Mouse (Mus musculus) embryonic facial prominence, embryonic 10.5 days (tissue): ENCODE data around the gene Tuba4a. TPM values are rescaled to one million over a fixed set of nuclear protein-coding genes. Genes with fewer than 3 reads are reported as not detected.

Source experiments
- DNase-seq: peaks from one replicate; pipeline ENCODE4 v3.0.0-alpha.2; 2017; ENCODE audit warnings: low spot score
- H3K27ac ChIP-seq: fragments of 300-500 bp; sonication (generic); replicated peaks from 2 replicates; pipeline ENCODE4 v1.5.1; 2016; ENCODE audit warnings: mild to moderate bottlenecking
- H3K27me3 ChIP-seq: fragments of 300-500 bp; sonication (generic); replicated peaks from 2 replicates; pipeline ENCODE4 v1.6.1; 2016; ENCODE audit warnings: low read depth, mild to moderate bottlenecking; ENCODE audit not compliant: poor library complexity, severe bottlenecking
- H3K36me3 ChIP-seq: fragments of 300-500 bp; sonication (generic); replicated peaks from 2 replicates; pipeline ENCODE4 v1.6.1; 2016; ENCODE audit warnings: mild to moderate bottlenecking, moderate library complexity
- H3K4me1 ChIP-seq: fragments of 300-500 bp; sonication (generic); 2 replicates; pipeline ENCODE4 v1.6.1; 2016
- H3K4me3 ChIP-seq: fragments of 300-500 bp; sonication (generic); 2 replicates; pipeline ENCODE4 v1.5.1; 2016; ENCODE audit warnings: mild to moderate bottlenecking, moderate library complexity
- H3K9me3 ChIP-seq: fragments of 300-500 bp; sonication (generic); 2 replicates; pipeline ENCODE4 v1.6.1; 2016; ENCODE audit warnings: mild to moderate bottlenecking
- WGBS: fragments of 180-500 bp; shearing (Covaris S2); methylation state at CpG from one replicate; pipeline ENCODE4 v1.1.7; 2016; 5-methylcytosine and 5-hydroxymethylcytosine counted together
- polyA plus RNA-seq: library from polyadenylated mRNA; unstranded; fragments of >200 nt; fragmentation: Nextera tagmentation; extraction: Ambion mirVana; gene quantifications from 2 replicates; pipeline ENCODE4 v1.2.1, GENCODE M21; 2016

Tuba4a gene
- polyA plus RNA-seq, 1 experiment from 2014 or later: 16.3 TPM

- peaks cover 38% of the 10 kb centered on the region for H3K36me3 ChIP-seq
- WGBS: 43% methylated on average over 5 of the region's 5 CpGs
These were observed 28.4 kb downstream of the Tuba4a start for GRCm38 (mm10) chr1:75191258-75191621.

GRCm38 (mm10) chr1:75190577-75190976 is 29.1 kb downstream of the Tuba4a start:
- H3K4me1 ChIP-seq: peaks cover 31% of the 10 kb centered on the region
- DNase-seq: no peak
- H3K27ac ChIP-seq: no peak overlapping the region
- no peaks in the 10 kb centered on the region for H3K27me3 ChIP-seq
- H3K9me3 ChIP-seq: no peaks in the 10 kb centered on the region
- WGBS: 72% methylated on average over 2 of the region's 2 CpGs
- H3K36me3 ChIP-seq: peaks cover 38% of the 10 kb centered on the region
- H3K4me3 ChIP-seq: peak overlapping the region; percentile 87; the same call in 1 of the 2 replicates

More at GRCm38 (mm10) chr1:75191258-75191621, 28.4 kb downstream of the Tuba4a start:
- Histone ChIP-seq H3K27me3 (no peaks in the 10 kb centered on the region), H3K4me3 (peak overlapping the region; percentile 87), H3K9me3 (no peaks in the 10 kb centered on the region), H3K27ac (peak overlapping the region; percentile 89), H3K4me1 (peaks cover 31% of the 10 kb centered on the region)
- no peak for DNase-seq

GRCm38 (mm10) chr1:75187914-75188483 is 31.7 kb downstream of the Tuba4a start:
- 85% methylated on average over 2 of the region's 2 CpGs for WGBS
- Histone ChIP-seq H3K27ac (no peak overlapping the region), H3K27me3 (no peaks in the 10 kb centered on the region), H3K4me3 (no peak overlapping the region), H3K4me1 (peaks cover 25% of the 10 kb centered on the region), H3K36me3 (peaks cover 50% of the 10 kb centered on the region), H3K9me3 (no peaks in the 10 kb centered on the region)
- DNase-seq: no peak

- Histone ChIP-seq H3K27me3 (no peaks in the 10 kb centered on the region), H3K27ac (no peak overlapping the region), H3K9me3 (no peaks in the 10 kb centered on the region), H3K4me3 (no peak overlapping the region), H3K36me3 (peaks cover 58% of the 10 kb centered on the region), H3K4me1 (peaks cover 18% of the 10 kb centered on the region)
- no peak for DNase-seq
These were observed 32.5 kb downstream of the Tuba4a start for GRCm38 (mm10) chr1:75187126-75187525.

GRCm38 (mm10) chr1:75185495-75185894 is 34.2 kb downstream of the Tuba4a start:
- H3K9me3 ChIP-seq: no peaks in the 10 kb centered on the region
- no peaks in the 10 kb centered on the region for H3K27me3 ChIP-seq
- peaks cover 10% of the 10 kb centered on the region; the same call in 1 of the 2 replicates for H3K4me1 ChIP-seq
- DNase-seq: no peak
- H3K27ac ChIP-seq: no peak overlapping the region
- no peak overlapping the region for H3K4me3 ChIP-seq
- WGBS: 92% methylated on average over 11 of the region's 11 CpGs
- peaks cover 69% of the 10 kb centered on the region for H3K36me3 ChIP-seq

GRCm38 (mm10) chr1:75182160-75182559 is 37.5 kb downstream of the Tuba4a start:
- WGBS: 68% methylated on average over 4 of the region's 4 CpGs
- H3K27me3 ChIP-seq: no peaks in the 10 kb centered on the region
- H3K4me3 ChIP-seq: no peak overlapping the region
- no peaks in the 10 kb centered on the region for H3K9me3 ChIP-seq
- DNase-seq: no peak
- no peak overlapping the region for H3K27ac ChIP-seq
- peaks cover 27% of the 10 kb centered on the region for H3K4me1 ChIP-seq
- H3K36me3 ChIP-seq: peaks cover 64% of the 10 kb centered on the region

GRCm38 (mm10) chr1:75181377-75181870 is 38.2 kb downstream of the Tuba4a start:
- no peaks in the 10 kb centered on the region for H3K9me3 ChIP-seq
- H3K4me3 ChIP-seq: no peak overlapping the region
- H3K27ac ChIP-seq: no peak overlapping the region
- no peaks in the 10 kb centered on the region for H3K27me3 ChIP-seq
- peaks cover 64% of the 10 kb centered on the region for H3K36me3 ChIP-seq
- H3K4me1 ChIP-seq: peaks cover 27% of the 10 kb centered on the region
- no peak for DNase-seq
- 83% methylated on average over 4 of the region's 4 CpGs for WGBS

- Histone ChIP-seq H3K36me3 (peaks cover 64% of the 10 kb centered on the region), H3K27me3 (no peaks in the 10 kb centered on the region), H3K4me3 (peak overlapping the region; percentile 81), H3K4me1 (peaks cover 27% of the 10 kb centered on the region), H3K27ac (peak overlapping the region; percentile 85), H3K9me3 (no peaks in the 10 kb centered on the region)
- no peak for DNase-seq
- 38% methylated on average over 7 of the region's 7 CpGs for WGBS
These were observed 38.9 kb downstream of the Tuba4a start for GRCm38 (mm10) chr1:75180741-75181140.

- Histone ChIP-seq H3K27ac (peak within 1 kb of the TSS; percentile 85), H3K9me3 (no peaks in the 10 kb centered on the region), H3K36me3 (peaks cover 64% of the 10 kb centered on the region), H3K4me1 (peaks cover 27% of the 10 kb centered on the region), H3K4me3 (peak within 1 kb of the TSS; percentile 81), H3K27me3 (no peaks in the 10 kb centered on the region)
- DNase-seq: peak; percentile 94
- under 1% methylated on average over 31 of the region's 31 CpGs for WGBS
These were observed 39.5 kb downstream of the Tuba4a start, which contains the start of gene Abcb6 for GRCm38 (mm10) chr1:75180105-75180590. Gene Abcb6 (minus strand): TSS chr1:75180392.

GRCm38 (mm10) chr1:75179334-75180104 is 40.1 kb downstream of the Tuba4a start:
- H3K27me3 ChIP-seq: no peaks in the 10 kb centered on the region
- peak overlapping the region; percentile 81 for H3K4me3 ChIP-seq
- H3K9me3 ChIP-seq: no peaks in the 10 kb centered on the region
- H3K27ac ChIP-seq: peak overlapping the region; percentile 85
- H3K4me1 ChIP-seq: peaks cover 27% of the 10 kb centered on the region
- no peak for DNase-seq
- H3K36me3 ChIP-seq: peaks cover 64% of the 10 kb centered on the region
- WGBS: 12% methylated on average over 23 of the region's 23 CpGs

- peak within 1 kb of the TSS; percentile 88 for H3K27ac ChIP-seq
- no peaks in the 10 kb centered on the region for H3K9me3 ChIP-seq
- peaks cover 15% of the 10 kb centered on the region for H3K4me1 ChIP-seq
- peak; percentile 98 for DNase-seq
- H3K27me3 ChIP-seq: no peaks in the 10 kb centered on the region
- H3K4me3 ChIP-seq: peak within 1 kb of the TSS; percentile 79
- peaks cover 41% of the 10 kb centered on the region for H3K36me3 ChIP-seq
- whole genome bisulfite sequencing: under 1% methylated on average over 59 of the region's 59 CpGs
These were observed 50.9 kb downstream of the Tuba4a start, which contains the start of gene Zfand2b for GRCm38 (mm10) chr1:75168472-75169464. Gene Zfand2b (plus strand): TSS chr1:75168646.

GRCm38 (mm10) chr1:75168093-75168471 is 51.6 kb downstream of the Tuba4a start:
- Histone ChIP-seq H3K9me3 (no peaks in the 10 kb centered on the region), H3K4me1 (peaks cover 15% of the 10 kb centered on the region), H3K27ac (peak overlapping the region; percentile 88), H3K27me3 (no peaks in the 10 kb centered on the region), H3K36me3 (peaks cover 34% of the 10 kb centered on the region), H3K4me3 (peak overlapping the region; percentile 79)
- no peak for DNase-seq
- 11% methylated on average over 7 of the region's 7 CpGs for WGBS
